Mouse (Mus musculus) activated CD4-positive, CD25-positive, alpha-beta regulatory T cell, adult 4 months (primary cell): ENCODE results near the gene Fam210b. TPM values are rescaled to one million over a fixed set of nuclear protein-coding genes. Genes with fewer than 3 reads are reported as not detected.

Experiments used
- ATAC-seq: one replicate; pipeline ENCODE4 v1.8.0; 2017
- polyA plus RNA-seq, 2 experiments: library from polyadenylated mRNA; unstranded; fragments of 100-300 nt; shearing (Covaris generic); gene quantifications; one replicate each; pipeline ENCODE4 v1.2.1; 2017

Fam210b gene
- polyA plus RNA-seq, 2 experiments from 2014 or later: 8.5 to 10.6 TPM

DNA sequence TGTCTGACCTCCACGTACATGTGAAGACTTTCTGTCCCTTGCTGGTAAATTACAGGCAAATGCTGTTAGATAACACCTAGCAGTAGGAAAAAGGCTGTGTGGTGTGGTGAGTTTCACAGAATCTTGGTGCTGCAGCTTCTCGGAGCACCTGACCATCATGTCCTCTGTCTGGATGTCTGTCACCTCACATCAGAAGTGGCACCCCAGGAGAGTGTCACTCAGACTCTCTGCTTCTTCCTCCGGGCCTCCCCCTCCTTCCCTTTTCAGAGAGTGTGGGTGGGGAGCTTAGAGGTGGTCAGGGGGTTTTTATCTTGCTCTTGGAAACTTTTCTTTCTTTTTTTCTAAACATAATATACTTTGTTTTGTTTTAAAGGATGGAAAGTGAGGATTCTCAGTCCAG lies 59.6 kb downstream of the Fam210b start:
- ATAC-seq: peak; percentile 47

Other genes starting within 250 kb of the Fam210b start
- not detected for gene Mc3r, start 97.1 kb upstream of the Fam210b start, polyA plus RNA-seq
- gene Aurka, start 25.0 kb downstream of the Fam210b start, polyA plus RNA-seq: 10 to 100 TPM; 14.6 to 18.4 TPM
- 10 to 100 TPM; 32.3 to 35.7 TPM for gene Cstf1, start 25.1 kb downstream of the Fam210b start, polyA plus RNA-seq
- gene Cass4, start 48.2 kb downstream of the Fam210b start, polyA plus RNA-seq: 1 to 10 TPM; 7.8 to 9.3 TPM
- 100 to 1,000 TPM in 1 of 2 experiments, 10 to 100 TPM in 1; 99.4 to 120 TPM for gene Rtf2, start 95.0 kb downstream of the Fam210b start, polyA plus RNA-seq
- gene Gcnt7, start 113.0 kb downstream of the Fam210b start, polyA plus RNA-seq: 1 to 10 TPM; 4.0 to 7.4 TPM
- gene Fam209, start 127.0 kb downstream of the Fam210b start, polyA plus RNA-seq: 1 to 10 TPM; 1.6 to 1.9 TPM
- not detected for gene Tfap2c, start 204.0 kb downstream of the Fam210b start, polyA plus RNA-seq